Mouse (Mus musculus): ENCODE measurements around the gene Mapk1ip1l. TPM values are rescaled to one million over a fixed set of nuclear protein-coding genes. Genes with fewer than 3 reads are reported as not detected.

The Mapk1ip1l gene
- polyA plus RNA-seq (2015; fragmentation: Nextera tagmentation; extraction: Ambion mirVana) = 38.1 and 41.2 TPM in 2 replicates

- H3K36me3 ChIP-seq (ENCODE audit: insufficient read depth, low read length) = no peaks in the 10 kb centered on the region
- peak; percentile 93 for TF ChIP-seq CTCF (IDR thresholded peaks at IDR 0.05; ENCODE audit: low read depth)
- H3K4me2 ChIP-seq (ENCODE audit: low read length) = peak within 1 kb of the TSS; percentile 72
- ATAC-seq (replicated peaks; ENCODE audit: low FRiP score, low read depth) (peak; percentile 90), DNase-seq (ENCODE audit: low spot score) (peak; percentile 93)
- H3K9me3 ChIP-seq (replicated peaks; ENCODE audit: low read length) = no peaks in the 10 kb centered on the region
- under 1% methylated on average over 34 of the region's 34 CpGs for WGBS
- H3K27ac ChIP-seq = peak within 1 kb of the TSS; percentile 98
- peaks cover 9% of the 10 kb centered on the region for H3K4me1 ChIP-seq (replicated peaks; ENCODE audit: insufficient read depth, low read length)
- H3K27me3 ChIP-seq (ENCODE audit: insufficient read depth, low read length) = no peaks in the 10 kb centered on the region
- peak within 1 kb of the TSS; percentile 99 for H3K4me3 ChIP-seq (replicated peaks; ENCODE audit: low read depth, low read length)
- peak within 1 kb of the TSS; percentile 97 for H3K9ac ChIP-seq (ENCODE audit: low read depth, low read length)
Measured at GRCm38 (mm10) chr14:47297785-47298407, at the start of gene Mapk1ip1l. Mapk1ip1l (plus strand) TSS chr14:47298266.

GRCm38 (mm10) chr14:47249839-47250238, 48.2 kb upstream of the Mapk1ip1l start:
- DNase-seq (ENCODE audit: low spot score) = peak; percentile 16
- peaks cover 10% of the 10 kb centered on the region; the same call in 1 of the 2 replicates for H3K36me3 ChIP-seq (ENCODE audit: insufficient read depth, low read length)
- no peaks in the 10 kb centered on the region for H3K4me1 ChIP-seq (replicated peaks; ENCODE audit: insufficient read depth, low read length)
- TF ChIP-seq CTCF (IDR thresholded peaks at IDR 0.05; ENCODE audit: low read depth) = peak; percentile 45
- no peak overlapping the region for H3K4me3 ChIP-seq (replicated peaks; ENCODE audit: low read depth, low read length)
- H3K27me3 ChIP-seq (ENCODE audit: insufficient read depth, low read length) = no peaks in the 10 kb centered on the region
- no peak overlapping the region for H3K4me2 ChIP-seq (ENCODE audit: low read length)
- ATAC-seq (replicated peaks; ENCODE audit: low FRiP score, low read depth) = no peak
- no peak overlapping the region for H3K9ac ChIP-seq (ENCODE audit: low read depth, low read length)
- H3K9me3 ChIP-seq (replicated peaks; ENCODE audit: low read length) = no peaks in the 10 kb centered on the region
- H3K27ac ChIP-seq = no peak overlapping the region
- WGBS = 72% methylated on average over 6 of the region's 6 CpGs

GRCm38 (mm10) chr14:47264866-47265265, 33.2 kb upstream of the Mapk1ip1l start:
- H3K4me3 ChIP-seq (replicated peaks; ENCODE audit: low read depth, low read length) = no peak overlapping the region
- H3K27me3 ChIP-seq (ENCODE audit: insufficient read depth, low read length) = no peaks in the 10 kb centered on the region
- H3K27ac ChIP-seq = no peak overlapping the region
- H3K9me3 ChIP-seq (replicated peaks; ENCODE audit: low read length) = no peaks in the 10 kb centered on the region
- H3K36me3 ChIP-seq (ENCODE audit: insufficient read depth, low read length) = peaks cover 15% of the 10 kb centered on the region; the same call in 1 of the 2 replicates
- 97% methylated on average over 3 of the region's 3 CpGs for WGBS
- DNase-seq (ENCODE audit: low spot score) (no peak), ATAC-seq (replicated peaks; ENCODE audit: low FRiP score, low read depth) (no peak)
- no peak for TF ChIP-seq CTCF (IDR thresholded peaks at IDR 0.05; ENCODE audit: low read depth)
- H3K9ac ChIP-seq (ENCODE audit: low read depth, low read length) = no peak overlapping the region
- no peak overlapping the region for H3K4me2 ChIP-seq (ENCODE audit: low read length)
- H3K4me1 ChIP-seq (replicated peaks; ENCODE audit: insufficient read depth, low read length) = no peaks in the 10 kb centered on the region

GRCm38 (mm10) chr14:47265829-47266228, 32.2 kb upstream of the Mapk1ip1l start:
- Histone ChIP-seq H3K36me3 (ENCODE audit: insufficient read depth, low read length) (peaks cover 13% of the 10 kb centered on the region; the same call in 1 of the 2 replicates), H3K4me3 (replicated peaks; ENCODE audit: low read depth, low read length) (no peak overlapping the region), H3K4me1 (replicated peaks; ENCODE audit: insufficient read depth, low read length) (no peaks in the 10 kb centered on the region), H3K4me2 (ENCODE audit: low read length) (no peak overlapping the region), H3K9ac (ENCODE audit: low read depth, low read length) (no peak overlapping the region), H3K9me3 (replicated peaks; ENCODE audit: low read length) (no peaks in the 10 kb centered on the region), H3K27me3 (ENCODE audit: insufficient read depth, low read length) (no peaks in the 10 kb centered on the region), H3K27ac (no peak overlapping the region)
- TF ChIP-seq CTCF (IDR thresholded peaks at IDR 0.05; ENCODE audit: low read depth) = no peak
- 96% methylated on average over 8 of the region's 8 CpGs for whole genome bisulfite sequencing
- no peak for ATAC-seq (replicated peaks; ENCODE audit: low FRiP score, low read depth)
- no peak for DNase-seq (ENCODE audit: low spot score)

GRCm38 (mm10) chr14:47269056-47269455, 29.0 kb upstream of the Mapk1ip1l start:
- Histone ChIP-seq H3K4me1 (replicated peaks; ENCODE audit: insufficient read depth, low read length) (no peaks in the 10 kb centered on the region), H3K4me2 (ENCODE audit: low read length) (no peak overlapping the region), H3K4me3 (replicated peaks; ENCODE audit: low read depth, low read length) (no peak overlapping the region), H3K27me3 (ENCODE audit: insufficient read depth, low read length) (no peaks in the 10 kb centered on the region), H3K9ac (ENCODE audit: low read depth, low read length) (no peak overlapping the region), H3K9me3 (replicated peaks; ENCODE audit: low read length) (no peaks in the 10 kb centered on the region), H3K27ac (no peak overlapping the region), H3K36me3 (ENCODE audit: insufficient read depth, low read length) (peaks cover 18% of the 10 kb centered on the region)
- 100% methylated on average over 4 of the region's 4 CpGs for WGBS
- ATAC-seq (replicated peaks; ENCODE audit: low FRiP score, low read depth) = no peak
- no peak for TF ChIP-seq CTCF (IDR thresholded peaks at IDR 0.05; ENCODE audit: low read depth)
- no peak for DNase-seq (ENCODE audit: low spot score)

GRCm38 (mm10) chr14:47269706-47270105, 28.4 kb upstream of the Mapk1ip1l start:
- Histone ChIP-seq H3K4me3 (replicated peaks; ENCODE audit: low read depth, low read length) (no peak overlapping the region), H3K36me3 (ENCODE audit: insufficient read depth, low read length) (peaks cover 18% of the 10 kb centered on the region), H3K27me3 (ENCODE audit: insufficient read depth, low read length) (no peaks in the 10 kb centered on the region), H3K9ac (ENCODE audit: low read depth, low read length) (no peak overlapping the region), H3K27ac (no peak overlapping the region), H3K9me3 (replicated peaks; ENCODE audit: low read length) (no peaks in the 10 kb centered on the region), H3K4me1 (replicated peaks; ENCODE audit: insufficient read depth, low read length) (no peaks in the 10 kb centered on the region), H3K4me2 (ENCODE audit: low read length) (no peak overlapping the region)
- ATAC-seq (replicated peaks; ENCODE audit: low FRiP score, low read depth) (no peak), DNase-seq (ENCODE audit: low spot score) (no peak)
- TF ChIP-seq CTCF (IDR thresholded peaks at IDR 0.05; ENCODE audit: low read depth) = no peak
- WGBS = 96% methylated on average over 2 of the region's 2 CpGs
